Mouse (Mus musculus) embryonic facial prominence, embryonic 14.5 days (tissue): ENCODE measurements around the gene Ephb1. TPM values are rescaled to one million over a fixed set of nuclear protein-coding genes. Genes with fewer than 3 reads are reported as not detected.

Experiments
- ATAC-seq: fragments of 200-750 bp; cut with Nextera tagmentation; 2 replicates; pipeline ENCODE4 v1.8.0; 2017; ENCODE audit warnings: low read depth, moderate number of reproducible peaks, moderate TSS enrichment
- DNase-seq: peaks from one replicate; pipeline ENCODE4 v3.0.0-alpha.2; 2015; ENCODE audit warnings: low spot score
- H3K27ac ChIP-seq: fragments of 300-500 bp; sonication (generic); replicated peaks from 2 replicates; pipeline ENCODE4 v1.5.1; 2014; ENCODE audit warnings: low read depth, mild to moderate bottlenecking, low read length, moderate library complexity
- H3K27me3 ChIP-seq: fragments of 300-500 bp; sonication (generic); replicated peaks from 2 replicates; pipeline ENCODE4 v1.6.1; 2014; ENCODE audit warnings: low read length; ENCODE audit not compliant: control insufficient read depth, insufficient read depth
- H3K36me3 ChIP-seq: fragments of 300-500 bp; sonication (generic); 2 replicates; pipeline ENCODE4 v1.6.1; 2014; ENCODE audit warnings: low read length, mixed read lengths; ENCODE audit not compliant: control insufficient read depth, insufficient read depth
- H3K4me1 ChIP-seq: fragments of 300-500 bp; sonication (generic); 2 replicates; pipeline ENCODE4 v1.6.1; 2014; ENCODE audit warnings: antibody characterized with exemption, low read length; ENCODE audit not compliant: control insufficient read depth, insufficient read depth
- H3K4me2 ChIP-seq: fragments of 300-500 bp; sonication (generic); 2 replicates; pipeline ENCODE4 v1.6.1; 2014; ENCODE audit warnings: low read depth, mild to moderate bottlenecking, low read length, moderate library complexity, mixed read lengths
- H3K4me3 ChIP-seq: fragments of 300-500 bp; sonication (generic); 2 replicates; pipeline ENCODE4 v1.5.1; 2014; ENCODE audit warnings: low read depth, mild to moderate bottlenecking, low read length
- H3K9ac ChIP-seq: fragments of 300-500 bp; sonication (generic); 2 replicates; pipeline ENCODE4 v1.6.1; 2014; ENCODE audit warnings: low read depth, mild to moderate bottlenecking, low read length, moderate library complexity, mixed read lengths
- H3K9me3 ChIP-seq: fragments of 300-500 bp; sonication (generic); 2 replicates; pipeline ENCODE4 v1.6.1; 2016; ENCODE audit warnings: low read length; ENCODE audit not compliant: control insufficient read depth
- WGBS: fragments of 180-500 bp; shearing (Covaris S2); extraction: QIAGEN DNeasy Blood & Tissue Kit; methylation state at CpG from one replicate; pipeline ENCODE4 v1.1.7; 2014; 5-methylcytosine and 5-hydroxymethylcytosine counted together
- polyA plus RNA-seq: library from polyadenylated mRNA; unstranded; fragments of >200 nt; fragmentation: Nextera tagmentation; extraction: Ambion mirVana; gene quantifications from 2 replicates; pipeline ENCODE4 v1.2.1, GENCODE M21; 2014

The Ephb1 gene
- polyA plus RNA-seq, 1 experiment from 2014 or later, result 3.9 TPM

DNA sequence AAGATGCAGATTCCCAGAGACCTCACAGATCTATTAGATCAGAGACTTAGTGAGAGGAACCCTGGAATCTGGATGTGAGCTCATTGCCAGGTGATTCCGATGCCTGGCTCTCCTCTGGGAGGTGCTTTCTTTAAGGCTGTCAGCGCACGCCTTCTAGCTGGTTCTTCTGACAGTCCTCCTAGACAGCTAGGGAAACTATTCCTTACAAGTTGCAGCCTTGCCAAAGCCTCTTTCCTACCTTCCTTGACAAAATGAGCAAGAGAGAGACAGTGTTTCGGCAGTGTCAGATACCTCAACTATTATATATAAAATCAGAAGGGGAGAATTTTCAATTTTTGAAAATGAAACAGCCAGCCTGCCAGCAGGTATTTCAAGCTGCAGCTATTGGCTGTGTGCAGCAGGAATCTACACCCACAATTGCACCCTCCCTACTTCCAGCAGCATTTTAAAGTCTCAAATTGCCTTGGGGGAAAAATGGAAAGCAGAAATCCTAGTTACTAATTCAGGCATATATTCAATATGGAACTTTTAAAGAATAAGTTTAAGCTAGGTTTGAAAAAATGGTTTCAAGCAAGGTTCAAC lies 377.5 kb downstream of the Ephb1 start:
- DNase-seq (no peak), ATAC-seq (no peak)
- WGBS, result 79% methylated on average over 4 of the region's 4 CpGs
- no peak overlapping the region for H3K4me2 ChIP-seq
- no peak overlapping the region for H3K9ac ChIP-seq
- H3K4me3 ChIP-seq, result no peak overlapping the region
- no peaks in the 10 kb centered on the region for H3K4me1 ChIP-seq
- H3K27me3 ChIP-seq, result no peaks in the 10 kb centered on the region
- H3K27ac ChIP-seq, result no peak overlapping the region
- H3K36me3 ChIP-seq, result no peaks in the 10 kb centered on the region
- no peaks in the 10 kb centered on the region for H3K9me3 ChIP-seq

DNA sequence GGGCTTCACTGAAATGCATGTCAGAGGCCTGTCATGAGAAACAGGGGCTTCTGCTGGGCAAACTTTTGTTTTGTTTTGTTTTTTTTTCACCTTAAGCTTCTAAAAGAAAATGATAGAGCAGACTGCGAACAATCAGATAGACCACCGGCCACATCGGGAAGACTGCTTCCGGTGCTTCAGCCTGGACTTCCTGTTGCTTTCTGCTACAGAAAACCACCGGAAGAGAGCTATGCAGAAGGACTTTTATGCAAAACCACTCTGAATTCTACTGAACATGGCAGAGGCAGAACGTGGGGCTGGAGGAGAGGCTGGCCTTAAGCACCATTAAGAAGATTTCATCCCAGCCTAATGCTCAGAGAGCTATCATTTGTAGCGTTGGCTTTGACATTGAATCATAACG lies 382.2 kb downstream of the Ephb1 start:
- ATAC-seq, result no peak

DNA sequence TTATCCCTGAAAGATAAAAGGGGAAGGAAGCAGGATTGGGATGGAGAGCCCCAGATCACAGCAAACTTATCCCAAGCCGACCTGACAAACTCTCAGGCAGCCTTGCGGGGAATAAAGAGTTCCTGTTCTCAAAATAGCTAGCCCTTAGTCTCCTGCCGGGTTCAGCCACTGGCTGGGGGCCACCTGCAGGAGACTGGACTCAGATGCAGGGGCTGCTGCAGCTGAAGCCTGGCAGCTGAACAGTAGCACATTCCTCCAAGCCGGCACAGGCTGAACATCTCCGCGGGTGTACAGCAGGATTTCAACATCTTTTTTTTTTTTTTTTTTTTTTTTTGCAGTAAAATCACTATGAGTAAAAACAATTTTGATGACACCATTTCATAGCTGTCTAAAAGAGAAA lies 382.7 kb downstream of the Ephb1 start:
- no peak overlapping the region for H3K27ac ChIP-seq
- H3K36me3 ChIP-seq, result no peaks in the 10 kb centered on the region
- no peak overlapping the region for H3K4me2 ChIP-seq
- DNase-seq (peak; percentile 13), ATAC-seq (no peak)
- WGBS, result 28% methylated on average over 6 of the region's 6 CpGs
- H3K9me3 ChIP-seq, result no peaks in the 10 kb centered on the region
- no peak overlapping the region for H3K9ac ChIP-seq
- no peaks in the 10 kb centered on the region for H3K4me1 ChIP-seq
- no peak overlapping the region for H3K4me3 ChIP-seq
- H3K27me3 ChIP-seq, result no peaks in the 10 kb centered on the region

More for the DNA sequence above, 382.2 kb downstream of the Ephb1 start:
- Histone ChIP-seq H3K4me1 (no peaks in the 10 kb centered on the region), H3K9ac (no peak overlapping the region), H3K4me2 (no peak overlapping the region), H3K27ac (no peak overlapping the region), H3K36me3 (no peaks in the 10 kb centered on the region), H3K4me3 (no peak overlapping the region), H3K27me3 (no peaks in the 10 kb centered on the region), H3K9me3 (no peaks in the 10 kb centered on the region)
- DNase-seq, result no peak
- 77% methylated on average over 8 of the region's 8 CpGs for WGBS

DNA sequence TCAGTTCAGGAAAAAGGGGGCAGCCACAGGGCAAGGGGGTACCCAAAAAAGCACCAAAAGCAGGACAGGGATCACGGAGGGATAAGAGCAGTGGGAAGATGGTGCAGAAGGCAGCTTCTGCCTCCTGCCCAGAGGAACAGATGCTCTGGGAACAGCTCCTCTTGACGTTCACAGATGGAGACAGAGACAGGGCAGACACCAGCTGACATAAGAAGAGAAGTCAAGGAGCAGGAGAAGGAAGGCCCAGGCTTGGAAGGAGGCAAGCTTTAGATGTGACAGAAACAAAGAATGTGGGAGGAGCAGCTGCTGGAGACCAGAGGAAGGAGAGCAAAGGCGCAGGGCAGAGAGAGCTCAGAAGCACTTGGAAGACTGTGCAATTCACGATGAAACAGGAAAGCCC lies 398.3 kb downstream of the Ephb1 start:
- no peak for ATAC-seq
- H3K4me1 ChIP-seq, result no peaks in the 10 kb centered on the region
- no peaks in the 10 kb centered on the region for H3K36me3 ChIP-seq
- no peak overlapping the region for H3K27ac ChIP-seq
- no peak overlapping the region for H3K4me2 ChIP-seq
- no peaks in the 10 kb centered on the region for H3K27me3 ChIP-seq
- no peak overlapping the region for H3K9ac ChIP-seq
- H3K4me3 ChIP-seq, result no peak overlapping the region
- 28% methylated on average over 4 of the region's 4 CpGs for WGBS
- no peaks in the 10 kb centered on the region for H3K9me3 ChIP-seq
- DNase-seq, result no peak

DNA sequence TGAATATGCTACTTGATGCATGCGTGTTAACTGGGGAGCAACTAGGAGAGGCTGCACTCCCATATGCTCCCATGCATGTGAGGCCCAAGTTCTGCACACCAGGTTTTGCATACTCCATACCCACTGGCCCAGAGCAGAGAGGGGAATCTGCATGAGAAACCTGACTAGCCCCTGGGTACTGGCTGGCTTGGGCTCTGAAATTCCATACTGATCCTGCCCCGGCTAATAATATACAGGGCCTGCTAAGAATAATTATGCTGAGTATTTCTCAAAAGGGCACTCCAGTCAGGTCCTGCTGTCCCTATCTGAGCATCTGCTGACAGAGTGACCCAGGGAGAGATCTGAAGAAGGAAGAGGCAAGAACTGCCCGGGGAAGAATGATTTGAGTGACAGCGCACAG lies 400.0 kb downstream of the Ephb1 start:
- Histone ChIP-seq H3K9me3 (no peaks in the 10 kb centered on the region), H3K36me3 (no peaks in the 10 kb centered on the region), H3K4me2 (no peak overlapping the region), H3K27ac (no peak overlapping the region), H3K4me3 (no peak overlapping the region), H3K4me1 (no peaks in the 10 kb centered on the region), H3K27me3 (no peaks in the 10 kb centered on the region), H3K9ac (no peak overlapping the region)
- ATAC-seq, result 0 out of 2 replicates have a peak, but pooled peaks have one; percentile 18
- 54% methylated on average over 4 of the region's 4 CpGs for WGBS
- no peak for DNase-seq

DNA sequence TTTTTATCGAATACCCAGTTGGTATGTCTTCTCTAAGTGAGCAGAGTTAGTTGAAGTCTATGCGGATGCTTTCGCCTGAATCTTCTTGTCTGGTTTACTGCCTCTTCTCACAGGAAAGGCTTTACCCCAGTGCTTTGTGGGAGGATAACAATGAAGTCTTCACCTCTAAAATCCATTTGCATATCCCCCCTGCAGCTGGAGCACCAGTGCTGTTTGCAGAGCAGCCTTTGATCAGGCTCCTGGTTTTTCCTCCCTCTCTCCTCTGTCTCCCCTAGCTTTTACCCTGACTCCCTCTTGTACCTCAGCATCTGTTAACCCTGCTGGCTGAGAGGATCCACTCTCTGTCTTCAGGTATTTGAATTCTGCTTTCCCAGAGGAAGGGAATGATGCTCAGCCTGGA lies 404.4 kb downstream of the Ephb1 start:
- Histone ChIP-seq H3K9me3 (no peaks in the 10 kb centered on the region), H3K27me3 (no peaks in the 10 kb centered on the region), H3K9ac (no peak overlapping the region), H3K36me3 (no peaks in the 10 kb centered on the region), H3K27ac (no peak overlapping the region), H3K4me1 (no peaks in the 10 kb centered on the region), H3K4me3 (no peak overlapping the region), H3K4me2 (no peak overlapping the region)
- 19% methylated on average over 3 of the region's 3 CpGs for WGBS
- DNase-seq (no peak), ATAC-seq (no peak)

DNA sequence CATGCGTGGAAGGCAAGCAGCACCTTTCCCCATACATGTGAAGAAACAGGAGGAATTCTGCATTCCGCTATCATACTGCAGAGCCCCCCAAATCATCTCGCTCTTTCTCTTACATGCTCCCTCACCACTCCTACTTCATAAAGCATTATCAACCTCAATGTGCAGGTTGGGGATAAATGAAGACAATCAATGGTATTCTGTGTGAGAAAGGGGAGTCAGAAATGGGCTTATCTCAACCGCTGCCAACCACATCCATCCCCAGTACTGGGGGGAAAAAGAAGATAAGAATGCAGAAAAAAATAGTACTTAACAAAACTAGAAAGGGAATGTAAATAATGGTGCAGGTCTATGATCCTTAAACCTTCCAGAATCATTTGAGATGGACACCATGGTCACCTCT lies 408.7 kb downstream of the Ephb1 start:
- ATAC-seq (no peak), DNase-seq (no peak)
- Histone ChIP-seq H3K4me1 (no peaks in the 10 kb centered on the region), H3K4me2 (no peak overlapping the region), H3K27me3 (no peaks in the 10 kb centered on the region), H3K27ac (no peak overlapping the region), H3K9ac (no peak overlapping the region), H3K36me3 (no peaks in the 10 kb centered on the region), H3K9me3 (no peaks in the 10 kb centered on the region), H3K4me3 (no peak overlapping the region)
- 94% methylated on average over 4 of the region's 4 CpGs for WGBS

DNA sequence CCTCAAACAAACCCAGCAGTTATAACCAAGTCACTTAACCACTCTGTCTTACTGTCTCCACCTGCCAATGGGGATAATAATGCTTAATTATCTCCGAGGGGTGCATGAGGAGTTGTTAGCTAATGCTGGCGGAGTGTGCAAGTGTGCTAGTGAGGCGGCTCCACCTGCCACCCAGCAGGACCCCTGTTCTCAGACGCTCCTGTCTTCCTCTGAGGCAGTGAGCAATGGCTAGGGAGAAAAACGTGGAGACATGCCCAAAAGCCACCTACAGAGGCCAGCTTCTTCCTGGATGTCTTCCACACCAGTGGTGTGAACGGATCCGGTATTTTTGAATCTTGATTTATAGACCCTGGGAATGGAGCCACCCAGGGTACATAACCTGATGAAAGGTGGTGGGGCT lies 409.2 kb downstream of the Ephb1 start:
- Histone ChIP-seq H3K4me1 (no peaks in the 10 kb centered on the region), H3K36me3 (no peaks in the 10 kb centered on the region), H3K4me3 (no peak overlapping the region), H3K27ac (no peak overlapping the region), H3K9ac (no peak overlapping the region), H3K9me3 (no peaks in the 10 kb centered on the region), H3K4me2 (no peak overlapping the region), H3K27me3 (no peaks in the 10 kb centered on the region)
- ATAC-seq (no peak), DNase-seq (no peak)
- WGBS, result 59% methylated on average over 7 of the region's 7 CpGs

DNA sequence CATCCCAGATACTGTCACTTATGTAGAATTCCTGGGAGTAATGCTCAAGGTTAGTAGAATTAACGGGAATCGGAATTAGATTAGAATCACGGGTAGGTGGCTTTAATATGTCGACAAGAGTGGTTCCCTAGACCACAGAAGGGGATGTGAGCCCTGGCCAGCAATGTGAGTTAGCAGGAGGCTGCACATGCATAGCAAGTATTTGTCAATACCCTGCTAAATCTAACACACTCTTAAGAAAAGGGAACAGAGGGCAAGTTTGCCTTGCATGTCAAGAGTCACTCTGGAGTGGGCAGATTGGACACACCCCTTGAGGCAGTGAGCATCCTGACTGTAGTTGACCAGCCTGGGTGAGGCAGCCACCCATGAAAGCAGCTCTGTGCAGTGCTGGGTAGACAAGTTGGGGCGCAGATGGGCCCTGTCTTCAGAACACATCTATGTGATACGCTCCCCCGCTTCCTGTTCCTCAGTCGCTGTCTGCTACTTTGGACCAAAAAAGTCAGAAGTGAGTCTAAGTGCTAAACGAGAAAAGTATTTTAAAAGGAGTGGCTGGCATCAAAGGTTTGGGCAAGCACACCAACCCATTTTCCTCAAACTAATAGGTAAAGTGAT lies 412.3 kb downstream of the Ephb1 start:
- H3K36me3 ChIP-seq, result no peaks in the 10 kb centered on the region
- no peak overlapping the region for H3K4me3 ChIP-seq
- no peak for DNase-seq
- no peak overlapping the region for H3K9ac ChIP-seq
- 86% methylated on average over 9 of the region's 9 CpGs for WGBS
- no peaks in the 10 kb centered on the region for H3K4me1 ChIP-seq
- no peak overlapping the region for H3K4me2 ChIP-seq
- H3K9me3 ChIP-seq, result no peaks in the 10 kb centered on the region
- H3K27ac ChIP-seq, result no peak overlapping the region
- H3K27me3 ChIP-seq, result no peaks in the 10 kb centered on the region
- ATAC-seq, result no peak
